Mouse (Mus musculus) CH12F3 (cell line): ENCODE results near the gene Slc46a3.

Source experiments
- in situ Hi-C: fragments of 300-500 bp; cut with MboI; formaldehyde crosslinking; loops from 2 replicates; pipeline ENCODE4 v1.14.3; 2020; ENCODE audit warnings: low sequenced_read_pairs

Gene Slc46a3

DNA sequence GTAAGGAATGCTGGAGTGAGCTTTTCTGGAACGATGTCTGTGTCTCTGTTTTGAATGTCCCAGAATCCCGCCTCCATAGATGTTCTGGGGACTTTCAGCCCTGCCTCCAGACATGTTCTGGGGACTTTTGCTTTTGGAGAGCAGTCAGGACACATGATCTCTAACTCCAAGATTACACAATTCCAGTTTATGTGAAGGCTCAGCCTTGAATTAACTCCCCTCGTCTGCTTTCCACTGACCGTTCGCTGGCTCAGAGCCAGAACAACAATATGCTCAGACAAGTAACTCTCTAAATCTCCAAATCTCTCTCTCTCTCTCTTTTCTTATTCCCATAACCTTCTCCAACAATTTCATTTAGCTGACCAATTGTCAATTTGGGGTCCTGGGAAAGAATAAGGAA, 47.3 kb downstream of the Slc46a3 start:
- in situ Hi-C loops = loop anchor here (10.0 to 25.0 kb wide), 2 partner anchors 253 to 510 kb away; no protein-coding TSS in a partner anchor

DNA sequence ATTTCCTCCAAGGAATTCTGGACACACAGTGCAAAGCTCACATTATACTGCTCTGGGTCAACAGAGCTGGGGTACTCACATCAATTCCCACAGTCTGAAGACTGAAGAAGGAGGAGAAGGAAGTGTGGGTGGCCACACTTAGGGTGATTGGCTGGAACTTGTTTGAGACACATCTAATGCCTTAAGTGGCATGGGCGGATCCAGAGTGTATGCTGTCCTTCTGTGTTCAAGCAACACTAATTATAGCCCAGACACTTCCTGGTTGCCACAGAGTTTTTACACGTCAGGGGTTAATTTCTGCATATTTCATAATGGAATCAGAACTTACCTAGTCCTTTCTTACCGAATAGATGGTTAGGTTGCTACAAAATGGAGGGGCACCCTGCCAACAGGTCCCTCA, 49.3 kb downstream of the Slc46a3 start:
- in situ Hi-C loops = loop anchor here (10.0 to 25.0 kb wide), 2 partner anchors 251 to 508 kb away; no protein-coding TSS in a partner anchor

DNA sequence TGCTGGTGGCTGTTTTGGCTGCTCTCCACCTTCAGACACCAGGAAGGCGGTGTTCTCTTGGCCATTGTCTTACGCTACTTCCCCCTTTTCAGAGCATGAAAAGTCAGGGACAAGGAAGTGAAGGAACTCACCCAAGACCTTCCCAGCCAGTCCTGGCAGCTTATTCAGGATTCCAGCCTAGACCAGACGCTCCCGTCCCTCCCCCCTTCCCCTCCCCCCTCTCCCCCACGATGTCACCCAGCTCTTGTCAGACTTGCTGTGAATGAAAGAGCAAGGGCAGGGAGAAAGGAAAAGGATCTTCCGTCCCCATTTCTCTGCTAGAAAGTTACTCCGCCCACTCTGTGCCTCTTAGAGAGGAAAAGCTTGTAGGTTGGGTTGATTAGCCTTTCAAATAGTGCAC, 51.3 kb downstream of the Slc46a3 start:
- in situ Hi-C loops = loop anchor here (10.0 to 25.0 kb wide), 2 partner anchors 249 to 506 kb away; no protein-coding TSS in a partner anchor

DNA sequence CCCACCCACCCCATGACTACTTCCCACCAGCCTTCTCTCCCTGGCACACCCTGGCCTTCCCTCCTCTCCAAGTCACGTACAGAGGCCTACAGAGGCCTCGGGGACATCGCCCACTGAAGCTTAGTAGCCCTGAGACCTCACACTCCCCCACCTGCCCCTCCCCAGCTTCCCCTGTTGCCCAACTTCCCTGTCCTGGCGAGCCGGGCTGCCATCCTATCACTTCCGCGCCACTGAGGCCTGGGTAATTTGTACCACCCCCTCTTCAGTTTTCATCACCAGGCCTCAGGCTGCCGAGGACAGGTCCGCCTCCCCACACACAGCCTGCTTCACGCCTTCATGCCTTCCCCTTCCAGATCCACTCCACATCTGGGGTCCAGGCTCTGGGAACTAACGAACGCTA, 55.2 kb downstream of the Slc46a3 start:
- in situ Hi-C loops = loop anchor here (25.0 kb wide), 1 partner anchor 502 kb away; no protein-coding TSS in a partner anchor

GRCm38 (mm10) chr5:147834841-147835500, 59.6 kb downstream of the Slc46a3 start:
- in situ Hi-C loops = loop anchor here (25.0 kb wide), 1 partner anchor 498 kb away; no protein-coding TSS in a partner anchor

DNA sequence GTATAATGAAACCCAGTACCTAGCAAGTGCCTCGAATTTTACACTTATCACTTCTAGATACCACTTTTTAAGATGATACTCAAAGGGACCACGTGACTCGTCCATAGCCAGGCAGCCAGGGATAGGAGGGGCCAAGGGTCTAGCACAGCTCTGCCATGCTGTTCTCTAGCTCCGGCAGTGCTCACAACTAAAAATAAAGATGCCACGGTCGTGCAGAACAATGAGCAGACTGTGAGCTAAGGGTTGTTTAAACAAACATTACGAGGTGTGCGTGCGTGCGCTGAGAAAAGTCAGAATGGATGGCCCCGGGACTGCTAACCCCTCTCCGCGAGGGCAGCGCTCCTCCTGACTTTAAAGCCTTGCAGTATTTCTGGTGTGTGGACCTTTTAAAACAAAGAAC, 61.8 kb downstream of the Slc46a3 start:
- in situ Hi-C loops = loop anchor here (25.0 kb wide), 1 partner anchor 496 kb away; no protein-coding TSS in a partner anchor

DNA sequence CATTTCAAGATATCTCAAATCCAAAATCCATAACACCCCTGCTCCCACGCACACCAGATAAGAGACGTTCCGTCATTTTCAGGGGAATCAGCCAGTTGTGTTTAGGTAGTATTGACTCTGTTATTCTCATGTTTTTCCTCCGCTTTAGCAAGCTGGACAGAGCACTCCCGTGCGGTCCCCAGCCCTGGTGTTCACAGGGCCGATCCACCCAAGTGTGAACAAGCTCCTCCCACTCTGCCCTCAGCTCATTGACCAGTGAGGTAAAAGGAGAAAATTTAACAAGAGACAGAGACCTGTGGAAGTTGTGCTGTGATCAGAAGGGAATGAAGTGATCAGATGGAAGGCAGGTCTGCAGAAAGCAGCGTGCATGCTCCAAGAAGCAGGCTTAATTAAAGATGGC, 65.8 kb downstream of the Slc46a3 start:
- in situ Hi-C loops = loop anchor here (25.0 kb wide), 1 partner anchor 492 kb away; no protein-coding TSS in a partner anchor
